Mouse (Mus musculus) brain, embryonic 14.5 days (tissue): ENCODE measurements at regions not wholly inside any gene's neighbourhood (a gene's known extent, or its start where the extent isn't known, plus 50 kb on each side); places are given as distances from the start of the nearest gene placed in this dataset.

Source experiments
- CTCF ChIP-seq: fragments of 200-500 bp; IDR thresholded peaks from 2 replicates; pipeline ENCODE4 v1.5.1; 2012; ENCODE audit warnings: inconsistent platforms, mild to moderate bottlenecking, moderate library complexity, borderline replicate concordance; ENCODE audit not compliant: insufficient read depth, insufficient read length; ENCODE audit errors: extremely low read depth
- POLR2A ChIP-seq: fragments of 200-500 bp; IDR thresholded peaks from 2 replicates; pipeline ENCODE4 v1.6.1; 2012; ENCODE audit warnings: mild to moderate bottlenecking, inconsistent platforms, borderline replicate concordance; ENCODE audit not compliant: poor library complexity, insufficient read depth, insufficient read length, severe bottlenecking; ENCODE audit errors: extremely low read depth

DNA sequence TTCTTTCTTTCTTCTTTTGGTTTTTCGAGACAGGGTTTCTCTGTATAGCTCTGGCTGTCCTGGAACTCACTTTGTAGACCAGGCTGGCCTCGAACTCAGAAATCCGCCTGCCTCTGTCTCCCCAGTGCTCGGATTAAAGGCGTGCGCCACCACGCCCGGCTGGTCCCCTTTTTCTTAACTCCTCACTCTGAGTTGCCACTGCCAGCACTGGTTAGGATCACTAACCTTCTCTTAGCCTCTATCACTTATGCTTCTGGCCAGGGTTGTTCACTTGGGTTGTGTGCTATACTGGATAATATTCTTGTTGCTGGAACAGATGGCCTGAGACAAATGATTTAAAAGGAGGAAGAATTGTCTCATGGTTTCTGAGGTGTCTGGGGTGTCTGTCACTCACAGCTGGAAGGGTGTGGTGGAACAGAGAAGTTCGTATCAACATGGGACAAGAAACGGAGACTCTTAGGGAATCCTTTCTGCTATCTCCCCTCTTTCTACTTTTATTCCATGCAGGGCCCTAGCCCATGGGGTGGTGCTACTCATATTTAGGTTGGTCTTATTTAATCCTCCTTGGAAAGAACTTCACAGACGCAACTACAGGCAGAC is 149.0 kb upstream of the Map3k1 start:
- TF ChIP-seq CTCF = no peak
- TF ChIP-seq POLR2A = no peak
